Mouse (Mus musculus) kidney, postnatal 0 days (tissue): ENCODE results near the gene Ccdc12. TPM values are rescaled to one million over a fixed set of nuclear protein-coding genes. Genes with fewer than 3 reads are reported as not detected.

Experiments used
- ATAC-seq: fragments of 200-750 bp; cut with Nextera tagmentation; replicated peaks from 2 replicates; pipeline ENCODE4 v1.8.0; 2017; ENCODE audit warnings: low read depth, moderate number of reproducible peaks, moderate TSS enrichment, moderate library complexity; ENCODE audit not compliant: low FRiP score
- DNase-seq: peaks from one replicate; pipeline ENCODE4 v3.0.0-alpha.2; 2016; ENCODE audit warnings: low spot score
- H3K27ac ChIP-seq: fragments of 300-500 bp; sonication (generic); 2 replicates; pipeline ENCODE4 v1.5.1; 2014; ENCODE audit warnings: mild to moderate bottlenecking
- H3K27me3 ChIP-seq: fragments of 300-500 bp; sonication (generic); 2 replicates; pipeline ENCODE4 v1.6.1; 2014; ENCODE audit warnings: low read length, mixed read lengths; ENCODE audit not compliant: insufficient read depth
- H3K36me3 ChIP-seq: fragments of 300-500 bp; sonication (generic); 2 replicates; pipeline ENCODE4 v1.6.1; 2014; ENCODE audit warnings: low read length, mixed read lengths; ENCODE audit not compliant: insufficient read depth
- H3K4me1 ChIP-seq: fragments of 300-500 bp; sonication (generic); replicated peaks from 2 replicates; pipeline ENCODE4 v1.6.1; 2014; ENCODE audit warnings: antibody characterized with exemption, low read length, mixed read lengths; ENCODE audit not compliant: insufficient read depth
- H3K4me2 ChIP-seq: fragments of 300-500 bp; sonication (generic); 2 replicates; pipeline ENCODE4 v1.6.1; 2014; ENCODE audit warnings: mild to moderate bottlenecking, low read length, moderate library complexity, mixed read lengths
- H3K4me3 ChIP-seq: fragments of 300-500 bp; sonication (generic); replicated peaks from 2 replicates; pipeline ENCODE4 v1.5.1; 2014; ENCODE audit warnings: low read depth, low read length
- H3K9ac ChIP-seq: fragments of 300-500 bp; sonication (generic); 2 replicates; pipeline ENCODE4 v1.6.1; 2014; ENCODE audit warnings: low read depth, low read length
- H3K9me3 ChIP-seq: fragments of 300-500 bp; sonication (generic); replicated peaks from 2 replicates; pipeline ENCODE4 v1.6.1; 2016; ENCODE audit warnings: low read length, inconsistent platforms, mixed read lengths
- CTCF ChIP-seq: IDR thresholded peaks from 2 replicates; pipeline ENCODE4 v1.5.1; 2016; ENCODE audit warnings: antibody characterized with exemption, low read depth, mild to moderate bottlenecking, moderate library complexity
- WGBS: fragments of 180-500 bp; shearing (Covaris S2); extraction: QIAGEN DNeasy Blood & Tissue Kit; methylation state at CpG from one replicate; pipeline ENCODE4 v1.1.7; 2014; 5-methylcytosine and 5-hydroxymethylcytosine counted together
- polyA plus RNA-seq: library from polyadenylated mRNA; unstranded; fragments of >200 nt; fragmentation: Nextera tagmentation; extraction: Ambion mirVana; gene quantifications from 2 replicates; pipeline ENCODE4 v1.2.1, GENCODE M21; 2015

Ccdc12 gene
- polyA plus RNA-seq, 1 experiment from 2014 or later = 154 TPM

GRCm38 (mm10) chr9:110712545-110712944, 56.2 kb downstream of the Ccdc12 start:
- Histone ChIP-seq H3K27ac (no peak overlapping the region), H3K36me3 (peaks cover 16% of the 10 kb centered on the region; the same call in 1 of the 2 replicates), H3K27me3 (no peaks in the 10 kb centered on the region), H3K9ac (no peak overlapping the region), H3K9me3 (no peaks in the 10 kb centered on the region), H3K4me2 (no peak overlapping the region), H3K4me3 (no peak overlapping the region), H3K4me1 (0 out of 2 replicates have a peak, but pooled peaks cover 5% of the 10 kb centered on the region)
- WGBS = 85% methylated on average over 4 of the region's 4 CpGs
- no peak for DNase-seq
- no peak for ATAC-seq
- TF ChIP-seq CTCF = no peak

DNA sequence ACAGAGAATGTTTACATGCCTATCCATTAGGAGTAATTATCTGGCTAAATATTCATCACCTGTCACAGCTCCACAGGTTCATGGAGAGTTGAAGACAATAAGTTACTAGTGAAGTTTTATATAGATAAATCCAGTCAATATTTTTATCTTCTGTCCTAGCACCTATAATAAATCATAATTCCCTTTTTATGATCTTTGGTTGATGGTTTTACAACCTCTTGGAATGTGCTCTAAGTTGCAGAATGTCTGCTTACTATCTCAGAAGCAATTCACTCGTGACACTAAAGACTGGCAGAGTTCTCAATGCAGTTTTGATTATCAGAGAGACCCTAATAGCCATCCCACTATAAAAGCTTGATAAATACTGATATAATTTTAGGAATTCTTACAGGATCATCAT, 57.1 kb downstream of the Ccdc12 start:
- 59% methylated on average over 1 of the region's 1 CpGs for WGBS
- H3K36me3 ChIP-seq = peaks cover 16% of the 10 kb centered on the region; the same call in 1 of the 2 replicates

DNA sequence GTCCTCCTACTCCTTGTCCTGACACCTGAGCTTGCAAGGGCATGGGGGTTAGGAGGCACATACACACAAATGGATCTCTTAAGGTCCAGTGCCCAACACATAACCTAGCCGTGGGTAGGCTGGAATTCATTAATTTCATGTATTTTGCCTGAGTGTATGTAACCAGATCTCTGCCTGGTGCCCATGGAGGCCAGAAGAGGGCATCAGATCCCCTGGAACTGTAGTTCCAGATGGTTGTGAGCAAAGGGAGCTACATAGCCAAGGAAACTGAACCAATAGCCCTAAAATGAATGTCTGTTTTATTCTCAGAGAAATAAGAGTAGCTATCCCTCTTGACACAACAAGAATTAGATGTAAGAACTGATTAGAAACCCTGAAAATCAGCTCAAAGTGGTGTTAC, 59.1 kb downstream of the Ccdc12 start:
- H3K9ac ChIP-seq = no peak overlapping the region
- H3K27me3 ChIP-seq = no peaks in the 10 kb centered on the region
- H3K27ac ChIP-seq = no peak overlapping the region
- ATAC-seq (no peak), DNase-seq (no peak)
- peak; percentile 68 for TF ChIP-seq CTCF
- H3K4me1 ChIP-seq = no peaks in the 10 kb centered on the region
- H3K9me3 ChIP-seq = no peaks in the 10 kb centered on the region
- peaks cover 13% of the 10 kb centered on the region; the same call in 1 of the 2 replicates for H3K36me3 ChIP-seq
- H3K4me3 ChIP-seq = no peak overlapping the region
- H3K4me2 ChIP-seq = no peak overlapping the region
- WGBS = 33% methylated on average over 1 of the region's 1 CpGs

More for the DNA sequence above, 57.1 kb downstream of the Ccdc12 start:
- Histone ChIP-seq H3K4me3 (no peak overlapping the region), H3K27me3 (no peaks in the 10 kb centered on the region), H3K4me2 (no peak overlapping the region), H3K9me3 (no peaks in the 10 kb centered on the region), H3K27ac (no peak overlapping the region), H3K4me1 (0 out of 2 replicates have a peak, but pooled peaks cover 5% of the 10 kb centered on the region), H3K9ac (no peak overlapping the region)
- no peak for TF ChIP-seq CTCF
- DNase-seq = no peak
- ATAC-seq = no peak

DNA sequence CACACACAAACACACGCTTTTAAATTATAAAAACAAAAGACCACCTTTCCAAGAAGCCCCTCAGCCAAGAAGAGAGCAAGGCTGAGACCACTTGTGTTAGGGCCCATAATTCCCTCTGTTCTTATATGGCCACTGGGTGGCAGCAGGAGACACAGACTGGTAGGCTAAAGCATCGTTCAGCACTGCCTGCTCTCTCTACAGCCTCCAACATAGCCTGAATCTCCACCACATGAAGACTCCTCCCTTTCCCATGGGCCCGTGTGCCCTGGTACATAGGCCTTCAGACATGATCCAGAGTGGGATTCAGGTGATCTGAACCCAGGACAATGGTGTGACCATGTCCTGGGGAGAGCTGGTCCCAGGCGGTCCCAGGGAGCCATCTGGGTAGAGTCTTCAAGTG, 60.5 kb downstream of the Ccdc12 start:
- no peak overlapping the region for H3K27ac ChIP-seq
- peak; percentile 95 for DNase-seq
- H3K9me3 ChIP-seq = no peaks in the 10 kb centered on the region
- peak; percentile 88 for TF ChIP-seq CTCF
- WGBS = 30% methylated on average over 4 of the region's 4 CpGs
- H3K27me3 ChIP-seq = no peaks in the 10 kb centered on the region
- peak; percentile 34 for ATAC-seq
- no peaks in the 10 kb centered on the region for H3K4me1 ChIP-seq
- no peak overlapping the region for H3K4me3 ChIP-seq
- H3K4me2 ChIP-seq = no peak overlapping the region
- no peak overlapping the region for H3K9ac ChIP-seq
- peaks cover 14% of the 10 kb centered on the region; the same call in 1 of the 2 replicates for H3K36me3 ChIP-seq

- DNase-seq (no peak), ATAC-seq (no peak)
- Histone ChIP-seq H3K4me1 (no peaks in the 10 kb centered on the region), H3K4me3 (no peak overlapping the region), H3K36me3 (peaks cover 20% of the 10 kb centered on the region; the same call in 1 of the 2 replicates), H3K4me2 (no peak overlapping the region), H3K9me3 (no peaks in the 10 kb centered on the region), H3K27me3 (no peaks in the 10 kb centered on the region), H3K9ac (no peak overlapping the region), H3K27ac (no peak overlapping the region)
- TF ChIP-seq CTCF = no peak
- WGBS = 89% methylated on average over 6 of the region's 6 CpGs
Observed at GRCm38 (mm10) chr9:110718071-110718470, 61.8 kb downstream of the Ccdc12 start.

GRCm38 (mm10) chr9:110718810-110719209, 62.5 kb downstream of the Ccdc12 start:
- Histone ChIP-seq H3K9ac (no peak overlapping the region), H3K36me3 (peaks cover 22% of the 10 kb centered on the region), H3K27ac (no peak overlapping the region), H3K4me1 (no peaks in the 10 kb centered on the region), H3K9me3 (no peaks in the 10 kb centered on the region), H3K4me3 (no peak overlapping the region), H3K27me3 (no peaks in the 10 kb centered on the region), H3K4me2 (no peak overlapping the region)
- ATAC-seq (no peak), DNase-seq (no peak)
- no peak for TF ChIP-seq CTCF
- 78% methylated on average over 3 of the region's 3 CpGs for WGBS

DNA sequence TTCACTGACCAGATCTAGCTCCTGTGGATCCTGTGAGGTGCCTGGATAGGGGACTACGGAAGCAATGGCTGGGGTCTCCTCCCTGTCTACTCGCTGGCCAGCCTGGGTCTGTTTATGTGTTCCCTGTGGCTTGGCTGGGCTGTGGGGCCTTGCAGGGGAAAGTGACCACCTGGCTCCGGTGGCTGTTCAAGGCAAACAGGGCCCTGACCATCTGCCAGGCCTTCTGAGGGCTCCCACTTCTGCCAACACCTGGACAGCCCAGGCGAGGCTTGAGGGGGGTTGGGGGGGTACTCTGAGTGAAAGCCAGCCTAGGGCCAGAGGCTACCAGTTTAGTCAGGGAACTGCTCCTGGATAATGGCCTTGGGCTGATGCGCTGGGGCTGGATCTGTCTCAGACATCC, 63.7 kb downstream of the Ccdc12 start:
- Histone ChIP-seq H3K27ac (no peak overlapping the region), H3K36me3 (peaks cover 33% of the 10 kb centered on the region), H3K27me3 (no peaks in the 10 kb centered on the region), H3K9ac (no peak overlapping the region; the same call in 1 of the 2 replicates), H3K4me2 (no peak overlapping the region), H3K9me3 (no peaks in the 10 kb centered on the region), H3K4me3 (no peak overlapping the region), H3K4me1 (no peaks in the 10 kb centered on the region)
- no peak for DNase-seq
- ATAC-seq = no peak
- whole genome bisulfite sequencing = 47% methylated on average over 5 of the region's 5 CpGs
- TF ChIP-seq CTCF = no peak
